Mouse (Mus musculus) heart, embryonic 11.5 days (tissue): ENCODE results near the gene C1rb. TPM values are rescaled to one million over a fixed set of nuclear protein-coding genes. Genes with fewer than 3 reads are reported as not detected.
"Not testable (repeated sequence)": the region's sequence is repeated elsewhere in the genome, so short reads cannot be mapped to it uniquely, and the experiment has no call there.

Experiments
- ATAC-seq: fragments of 200-750 bp; cut with Nextera tagmentation; replicated peaks from 2 replicates; pipeline ENCODE4 v1.8.0; 2017; ENCODE audit warnings: moderate library complexity; ENCODE audit not compliant: insufficient number of reproducible peaks, low FRiP score, low TSS enrichment
- H3K27ac ChIP-seq: fragments of 300-500 bp; sonication (generic); 2 replicates; pipeline ENCODE4 v1.5.1; 2014; ENCODE audit warnings: mild to moderate bottlenecking, low read depth, low read length
- H3K27me3 ChIP-seq: fragments of 300-500 bp; sonication (generic); 2 replicates; pipeline ENCODE4 v1.6.1; 2014; ENCODE audit warnings: mild to moderate bottlenecking, low read length, mixed read lengths; ENCODE audit not compliant: control insufficient read depth, insufficient read depth
- H3K36me3 ChIP-seq: fragments of 300-500 bp; sonication (generic); 2 replicates; pipeline ENCODE4 v1.6.1; 2014; ENCODE audit warnings: mild to moderate bottlenecking, low read length, moderate library complexity, mixed read lengths; ENCODE audit not compliant: control insufficient read depth, insufficient read depth
- H3K4me1 ChIP-seq: fragments of 300-500 bp; sonication (generic); 2 replicates; pipeline ENCODE4 v1.6.1; 2014; ENCODE audit warnings: low read length; ENCODE audit not compliant: control insufficient read depth, insufficient read depth
- H3K4me2 ChIP-seq: fragments of 300-500 bp; sonication (generic); 2 replicates; pipeline ENCODE4 v1.6.1; 2014; ENCODE audit warnings: mild to moderate bottlenecking, moderate library complexity
- H3K4me3 ChIP-seq: fragments of 300-500 bp; sonication (generic); 2 replicates; pipeline ENCODE4 v1.5.1; 2014; ENCODE audit warnings: low read depth, low read length
- H3K9ac ChIP-seq: fragments of 300-500 bp; sonication (generic); 2 replicates; pipeline ENCODE4 v1.6.1; 2014; ENCODE audit warnings: mild to moderate bottlenecking, low read depth, low read length, moderate library complexity
- H3K9me3 ChIP-seq: fragments of 300-500 bp; sonication (generic); replicated peaks from 2 replicates; pipeline ENCODE4 v1.6.1; 2016; ENCODE audit warnings: low read length; ENCODE audit not compliant: control insufficient read depth
- WGBS: fragments of 180-500 bp; shearing (Covaris S2); extraction: QIAGEN DNeasy Blood & Tissue Kit; methylation state at CpG from one replicate; pipeline ENCODE4 v1.1.7; 2014; ENCODE audit not compliant: insufficient replicate concordance; 5-methylcytosine and 5-hydroxymethylcytosine counted together
- polyA plus RNA-seq: library from polyadenylated mRNA; unstranded; fragments of >200 nt; fragmentation: Nextera tagmentation; extraction: Ambion mirVana; gene quantifications from 2 replicates; pipeline ENCODE4 v1.2.1, GENCODE M21; 2014

C1rb gene
- not detected in 2 replicates for polyA plus RNA-seq

DNA sequence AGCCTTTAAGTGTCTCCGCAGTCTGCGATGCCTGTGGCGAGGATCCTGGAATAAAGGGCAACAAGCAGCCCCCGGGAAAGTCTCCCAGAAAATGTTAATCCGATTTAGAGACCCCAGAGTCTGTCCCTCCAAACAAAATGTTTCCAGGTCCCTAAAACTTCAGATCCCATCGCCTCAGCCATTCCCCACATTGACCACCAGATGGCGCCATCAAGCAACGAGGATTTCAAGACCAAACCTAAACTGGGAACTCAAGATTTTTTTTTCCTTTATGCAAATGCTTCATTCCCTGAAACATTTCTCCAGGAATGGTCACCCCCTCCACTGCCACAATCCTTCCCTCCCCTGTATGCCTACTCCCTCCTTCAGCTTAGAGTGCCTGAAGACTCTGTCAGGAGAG, at the start of gene C1rb:
Gene C1rb, plus strand, starts transcription at position 269 of the 400 bp plus-strand sequence.
- Histone ChIP-seq H3K4me2 (peak within 1 kb of the TSS; percentile 37), H3K4me3 (no peak within 1 kb of the TSS), H3K27me3 (no peaks in the 10 kb centered on the region), H3K36me3 (no peaks in the 10 kb centered on the region), H3K9me3 (no peaks in the 10 kb centered on the region), H3K27ac (no peak within 1 kb of the TSS), H3K9ac (no peak within 1 kb of the TSS), H3K4me1 (peaks cover 3% of the 10 kb centered on the region; the same call in 1 of the 2 replicates)
- WGBS = 3% methylated on average over 8 of the region's 8 CpGs
- ATAC-seq = no peak

DNA sequence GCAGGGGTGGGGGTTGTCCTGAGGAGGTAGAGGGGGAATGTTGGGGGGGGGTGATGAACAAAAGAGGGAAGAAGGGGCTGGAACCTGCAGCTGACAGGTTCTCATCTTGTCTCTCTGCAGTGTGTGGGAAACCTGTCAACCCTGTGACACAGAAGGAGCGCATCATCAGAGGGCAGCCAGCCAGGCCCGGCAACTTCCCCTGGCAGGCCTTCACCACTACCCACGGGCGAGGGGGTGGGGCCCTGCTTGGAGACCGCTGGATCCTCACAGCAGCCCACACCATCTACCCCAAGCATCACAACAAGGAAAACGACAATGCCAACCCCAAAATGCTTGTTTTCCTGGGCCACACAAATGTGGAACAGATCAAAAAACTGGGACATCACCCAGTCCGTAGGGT, 48.0 kb upstream of the C1rb start:
- not testable (repeated sequence) for H3K4me2 ChIP-seq, H3K4me1 ChIP-seq, H3K27me3 ChIP-seq, H3K9me3 ChIP-seq, H3K4me3 ChIP-seq, H3K27ac ChIP-seq, ATAC-seq, H3K9ac ChIP-seq, H3K36me3 ChIP-seq
- WGBS = 68% methylated on average over 7 of the region's 7 CpGs

DNA sequence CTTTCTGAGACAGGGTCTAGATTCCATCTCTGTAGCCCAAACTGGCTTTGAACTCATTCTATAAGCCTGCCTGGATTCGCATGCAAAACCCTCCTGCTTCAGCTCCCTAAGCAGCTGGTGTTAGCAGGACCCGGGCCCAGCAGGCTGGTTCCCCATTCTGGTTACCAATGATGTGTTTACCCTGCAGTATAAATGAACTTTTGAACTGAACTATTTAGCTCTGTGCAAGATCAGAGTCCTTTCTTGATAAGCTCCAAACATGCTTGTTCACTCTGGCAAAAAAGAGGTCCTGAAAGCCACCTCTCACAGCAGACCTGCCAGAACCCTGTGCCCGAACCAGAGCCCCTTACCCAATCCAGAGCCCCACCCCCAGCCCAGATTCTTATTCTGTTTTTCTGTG, 42.2 kb upstream of the C1rb start:
- Histone ChIP-seq H3K36me3 (no peaks in the 10 kb centered on the region), H3K9me3 (no peaks in the 10 kb centered on the region), H3K27ac (no peak overlapping the region), H3K9ac (no peak overlapping the region), H3K4me1 (no peaks in the 10 kb centered on the region), H3K27me3 (no peaks in the 10 kb centered on the region), H3K4me2 (no peak overlapping the region), H3K4me3 (no peak overlapping the region)
- no peak for ATAC-seq
- 65% methylated on average over 3 of the region's 3 CpGs for WGBS

DNA sequence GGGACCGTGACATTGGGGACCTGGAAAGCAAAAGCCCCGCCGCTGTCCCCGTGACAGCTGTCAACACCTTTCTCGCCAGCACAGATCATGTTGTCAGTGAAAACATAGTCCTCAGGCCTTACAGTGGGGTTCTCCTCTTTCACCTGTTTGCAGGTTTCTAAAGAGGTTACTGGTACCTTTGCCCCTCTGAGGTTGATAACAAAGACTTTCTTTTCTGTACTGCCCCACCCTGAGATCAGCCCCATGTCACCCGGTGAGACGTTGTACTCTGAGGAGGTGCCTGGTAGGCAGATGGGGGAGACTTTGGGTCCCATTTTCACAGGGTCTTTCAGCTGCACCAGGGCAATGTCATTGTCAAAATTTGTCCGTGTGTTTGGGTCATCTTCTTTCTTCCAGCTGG, 39.0 kb upstream of the C1rb start:
- Histone ChIP-seq H3K4me1 (no peaks in the 10 kb centered on the region), H3K9me3 (no peaks in the 10 kb centered on the region), H3K27me3 (no peaks in the 10 kb centered on the region), H3K27ac (no peak overlapping the region), H3K4me3 (no peak overlapping the region), H3K4me2 (no peak overlapping the region), H3K36me3 (no peaks in the 10 kb centered on the region), H3K9ac (no peak overlapping the region)
- ATAC-seq = no peak
- WGBS = 70% methylated on average over 8 of the region's 8 CpGs

DNA sequence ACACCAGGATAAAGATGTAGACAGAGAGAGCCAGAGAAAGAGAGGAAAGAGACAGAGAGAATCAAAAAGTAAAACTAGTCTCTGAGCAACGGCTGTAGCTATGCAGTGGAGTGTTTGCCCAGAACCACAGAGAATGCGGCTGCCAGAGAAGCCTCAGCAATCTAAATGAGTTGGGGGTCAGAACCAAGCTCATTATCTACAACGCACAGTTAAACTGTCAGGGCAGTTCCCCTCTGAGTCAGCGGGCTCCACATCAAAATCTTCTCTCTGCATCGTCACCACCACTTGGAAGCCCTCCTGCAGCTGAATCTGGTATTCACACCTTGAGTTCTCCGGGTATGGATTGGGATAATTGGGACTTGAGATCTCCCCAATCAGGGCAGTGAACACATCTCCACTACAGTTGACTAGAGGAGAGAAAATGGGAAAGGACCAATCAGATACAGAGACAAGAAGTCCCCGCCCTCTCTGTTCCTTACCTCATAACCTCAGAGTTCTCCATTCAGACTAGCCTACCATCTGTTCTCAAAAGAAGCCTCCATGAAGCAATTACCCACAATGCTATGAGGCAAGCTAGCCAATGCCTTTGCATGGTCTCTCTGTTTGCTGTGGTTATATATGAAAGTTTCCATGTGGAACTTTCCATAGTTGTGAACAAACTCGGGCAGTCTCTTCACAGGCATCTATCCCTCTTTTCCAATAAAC, 33.8 kb upstream of the C1rb start:
- H3K27me3 ChIP-seq, H3K9ac ChIP-seq, H3K4me2 ChIP-seq, H3K9me3 ChIP-seq, ATAC-seq, H3K4me3 ChIP-seq, H3K4me1 ChIP-seq, H3K36me3 ChIP-seq, H3K27ac ChIP-seq: not testable (repeated sequence)
- WGBS = 66% methylated on average over 8 of the region's 8 CpGs

DNA sequence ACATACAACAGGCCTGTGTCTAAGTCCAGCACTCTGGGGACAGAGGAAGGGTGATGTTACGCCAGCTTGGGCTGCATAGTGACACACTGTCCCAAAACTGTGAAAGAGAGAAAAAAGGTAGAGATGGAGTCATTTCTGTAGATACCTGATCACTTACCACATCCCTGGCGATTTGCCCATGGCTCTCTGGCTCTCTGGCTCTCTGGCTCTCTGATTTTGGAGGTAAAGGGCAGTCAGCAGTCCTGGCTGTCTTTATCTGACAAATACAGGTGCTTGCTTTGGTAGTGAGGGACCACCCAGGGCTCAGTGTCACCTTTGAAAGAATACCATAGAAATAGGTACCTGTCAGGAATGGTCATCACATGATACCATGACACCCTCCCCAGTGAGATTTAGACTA, 28.9 kb upstream of the C1rb start:
- H3K36me3 ChIP-seq, ATAC-seq, H3K4me3 ChIP-seq, H3K9me3 ChIP-seq, H3K27ac ChIP-seq, H3K4me2 ChIP-seq, H3K9ac ChIP-seq, H3K4me1 ChIP-seq, H3K27me3 ChIP-seq: not testable (repeated sequence)
- 72% methylated on average over 2 of the region's 2 CpGs for WGBS

DNA sequence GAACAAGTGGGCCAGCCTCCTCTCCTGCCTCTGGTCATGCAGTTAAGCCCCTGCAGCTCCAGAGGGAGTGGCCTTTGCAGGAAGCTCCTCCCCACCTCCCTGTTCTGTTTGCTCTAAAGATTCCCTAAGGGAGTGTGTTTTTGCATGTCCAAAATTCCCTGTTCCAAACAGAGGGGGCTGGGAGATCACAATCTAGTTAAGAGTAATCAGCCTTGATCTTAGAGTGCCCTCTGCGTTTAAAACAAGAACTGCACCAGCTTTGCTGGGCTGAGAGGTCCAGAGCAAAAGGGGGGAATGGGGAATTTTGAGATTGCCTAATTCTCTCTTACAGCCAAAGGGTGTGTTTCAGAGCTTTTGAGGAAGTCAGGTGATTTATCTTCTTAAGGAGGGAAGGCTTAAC, 27.8 kb upstream of the C1rb start, which contains the start of gene C1s1:
Gene C1s1, minus strand, starts transcription at position 76 of the 400 bp plus-strand sequence.
- H3K9ac ChIP-seq, H3K4me1 ChIP-seq, H3K4me2 ChIP-seq, H3K27me3 ChIP-seq, H3K9me3 ChIP-seq, H3K4me3 ChIP-seq, ATAC-seq, H3K27ac ChIP-seq, H3K36me3 ChIP-seq: not testable (repeated sequence)
- 0% methylated on average over 1 of the region's 1 CpGs for WGBS

DNA sequence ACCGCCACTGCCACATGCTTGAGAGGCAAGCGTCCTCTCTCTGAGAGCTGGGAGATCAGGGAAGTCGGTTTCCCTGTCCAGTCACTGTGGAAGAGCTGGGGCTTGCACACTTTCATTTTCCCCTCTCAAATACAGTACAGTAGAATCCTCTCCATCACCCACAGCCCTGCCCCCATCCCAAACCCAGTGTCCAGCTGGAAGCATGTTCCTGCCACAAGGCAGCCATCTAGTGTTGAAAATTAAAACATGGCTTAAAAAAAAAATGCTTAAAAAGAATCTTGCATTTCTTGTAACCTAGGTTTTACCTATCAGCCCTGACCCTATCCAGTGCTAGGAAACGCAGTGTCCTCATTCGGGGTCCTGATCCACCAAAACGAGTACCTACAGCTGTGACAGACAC, 25.6 kb upstream of the C1rb start:
- ATAC-seq = no peak
- 75% methylated on average over 5 of the region's 6 CpGs for WGBS
- Histone ChIP-seq H3K4me2 (no peak overlapping the region), H3K4me3 (no peak overlapping the region), H3K4me1 (no peaks in the 10 kb centered on the region), H3K36me3 (no peaks in the 10 kb centered on the region), H3K27me3 (no peaks in the 10 kb centered on the region), H3K9ac (no peak overlapping the region), H3K27ac (no peak overlapping the region), H3K9me3 (no peaks in the 10 kb centered on the region)

DNA sequence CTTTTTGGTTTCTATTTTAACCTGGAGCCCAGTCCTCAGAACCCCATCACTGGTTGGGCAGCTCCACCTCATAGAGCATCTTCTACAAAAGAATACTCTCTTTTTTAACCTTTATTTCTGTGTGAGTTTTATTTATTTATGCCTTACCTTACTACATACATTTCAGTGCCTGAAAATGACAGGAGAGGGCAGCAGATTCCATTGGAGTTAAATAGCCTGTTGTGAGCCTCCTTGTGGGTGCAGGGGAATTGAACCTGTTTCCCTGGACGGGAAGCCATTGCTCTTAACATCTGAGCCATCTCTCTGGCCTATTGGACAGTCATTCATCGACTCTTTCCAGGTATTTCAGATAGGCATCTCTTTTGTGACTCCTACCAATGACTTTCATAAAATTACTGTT, 24.7 kb upstream of the C1rb start:
- WGBS = 60% methylated on average over 2 of the region's 2 CpGs
- Histone ChIP-seq H3K4me3 (no peak overlapping the region), H3K4me2 (no peak overlapping the region), H3K27ac (no peak overlapping the region), H3K36me3 (no peaks in the 10 kb centered on the region), H3K9ac (no peak overlapping the region), H3K4me1 (no peaks in the 10 kb centered on the region), H3K9me3 (no peaks in the 10 kb centered on the region), H3K27me3 (no peaks in the 10 kb centered on the region)
- ATAC-seq = no peak
